Mouse (Mus musculus) urinary bladder, postnatal 36 days (tissue): ENCODE measurements at regions not wholly inside any gene's neighbourhood (a gene's known extent, or its start where the extent isn't known, plus 50 kb on each side); places are given as distances from the start of the nearest gene placed in this dataset.

ENCODE experiments used
- DNase-seq, 2 experiments: peaks; one replicate each; pipeline ENCODE4 v3.0.0; 2022; ENCODE audit warnings: low spot score in 2 of 2, mixed read lengths in 1 of 2

- no peak for DNase-seq
These were observed 1514.0 kb upstream of the Lrrc6 start for GRCm38 (mm10) chr15:68014605-68015305.

- DNase-seq: no peak
These were observed 1510.5 kb upstream of the Lrrc6 start for GRCm38 (mm10) chr15:68011162-68011561.

GRCm38 (mm10) chr15:68010189-68010588 is 1509.5 kb upstream of the Lrrc6 start:
- no peak for DNase-seq

- DNase-seq: no peak
These were observed 1504.1 kb upstream of the Lrrc6 start for GRCm38 (mm10) chr15:68004798-68005197.

- no peak for DNase-seq
These were observed 1495.8 kb upstream of the Lrrc6 start for GRCm38 (mm10) chr15:67996532-67996931.

- no peak for DNase-seq
These were observed 1488.9 kb upstream of the Lrrc6 start for GRCm38 (mm10) chr15:67989428-67990272.

- DNase-seq: no peak
These were observed 1487.2 kb upstream of the Lrrc6 start for GRCm38 (mm10) chr15:67987941-67988340.

- no peak for DNase-seq
These were observed 1482.5 kb upstream of the Lrrc6 start for GRCm38 (mm10) chr15:67983253-67983652.

- DNase-seq: no peak
These were observed 1481.2 kb upstream of the Lrrc6 start for GRCm38 (mm10) chr15:67981876-67982275.

GRCm38 (mm10) chr15:67979451-67979850 is 1478.7 kb upstream of the Lrrc6 start:
- DNase-seq: no peak

- DNase-seq: no peak
These were observed 1476.5 kb upstream of the Lrrc6 start for GRCm38 (mm10) chr15:67977210-67977609.

- DNase-seq: no peak
These were observed 1471.3 kb upstream of the Lrrc6 start for GRCm38 (mm10) chr15:67971998-67972397.

GRCm38 (mm10) chr15:67954216-67954615 is 1453.5 kb upstream of the Lrrc6 start:
- DNase-seq: no peak

GRCm38 (mm10) chr15:67950281-67951040 is 1449.8 kb upstream of the Lrrc6 start:
- DNase-seq: no peak

- no peak for DNase-seq
These were observed 1443.8 kb upstream of the Lrrc6 start for GRCm38 (mm10) chr15:67944330-67945082.

GRCm38 (mm10) chr15:67943046-67943445 is 1442.3 kb upstream of the Lrrc6 start:
- no peak for DNase-seq

GRCm38 (mm10) chr15:67940510-67940909 is 1439.8 kb upstream of the Lrrc6 start:
- peak in 1 of 2 experiments; percentile 31 for DNase-seq

GRCm38 (mm10) chr15:67924885-67925284 is 1424.2 kb upstream of the Lrrc6 start:
- no peak for DNase-seq

- DNase-seq: no peak
These were observed 1406.3 kb upstream of the Lrrc6 start for GRCm38 (mm10) chr15:67907034-67907433.

- DNase-seq: no peak
These were observed 1404.6 kb upstream of the Lrrc6 start for GRCm38 (mm10) chr15:67905279-67905678.

- no peak for DNase-seq
These were observed 1403.9 kb upstream of the Lrrc6 start for GRCm38 (mm10) chr15:67904646-67905045.
